Comparison of ENCODE assay signal across 8 mouse cellular contexts in genomic region chr9:109097831-109098230, GRCm38 (mm10). TPM values are rescaled to one million over a fixed set of nuclear protein-coding genes. Genes with fewer than 3 reads are reported as not detected.
DNase-seq lines count a peak whose midpoint lies in the region; ATAC-seq lines count a peak whose summit lies in the region.

No protein-coding gene starts in this region.

- peak overlapping the region; percentile 88 for H3K4me2 ChIP-seq in heart, embryonic 11.5 days
- peak overlapping the region; percentile 65 for H3K4me2 ChIP-seq in liver, embryonic 11.5 days

- peak overlapping the region; percentile 97 for H3K27ac ChIP-seq in heart, embryonic 11.5 days (ENCODE audit: low read depth, low read length)
- H3K27ac ChIP-seq in liver, embryonic 11.5 days (ENCODE audit: low read depth, low read length), result no peak overlapping the region

- H3K9me3 ChIP-seq in heart, embryonic 11.5 days (replicated peaks; ENCODE audit: control insufficient read depth, low read length), result no peaks in the 10 kb centered on the region
- H3K9me3 ChIP-seq in liver, embryonic 11.5 days (ENCODE audit: control insufficient read depth, low read length), result no peaks in the 10 kb centered on the region

- peaks cover 50% of the 10 kb centered on the region for H3K4me1 ChIP-seq in heart, embryonic 11.5 days (ENCODE audit: control insufficient read depth, insufficient read depth, low read length)
- peaks cover 21% of the 10 kb centered on the region for H3K4me1 ChIP-seq in liver, embryonic 11.5 days (replicated peaks; ENCODE audit: control insufficient read depth, insufficient read depth, low read length)

- H3K4me3 ChIP-seq in heart, embryonic 11.5 days (ENCODE audit: low read depth, low read length), result no peak overlapping the region
- H3K4me3 ChIP-seq in liver, embryonic 11.5 days (ENCODE audit: low read depth, low read length), result no peak overlapping the region

- ATAC-seq in heart, embryonic 11.5 days (replicated peaks; ENCODE audit: insufficient number of reproducible peaks, low FRiP score, low TSS enrichment), result no peak
- ATAC-seq in liver, embryonic 11.5 days (replicated peaks; ENCODE audit: low FRiP score), result no peak

- no peaks in the 10 kb centered on the region for H3K27me3 ChIP-seq in heart, embryonic 11.5 days (ENCODE audit: control insufficient read depth, insufficient read depth, low read length)
- H3K27me3 ChIP-seq in liver, embryonic 11.5 days (replicated peaks; ENCODE audit: control insufficient read depth, insufficient read depth, low read length), result peaks cover 35% of the 10 kb centered on the region

- peaks cover 8% of the 10 kb centered on the region for H3K36me3 ChIP-seq in heart, embryonic 11.5 days (ENCODE audit: control insufficient read depth, insufficient read depth, low read length)
- H3K36me3 ChIP-seq in liver, embryonic 11.5 days (ENCODE audit: control insufficient read depth, insufficient read depth, low read length), result no peaks in the 10 kb centered on the region; the same call in 1 of the 2 replicates

- DNase-seq in cerebellum, adult 11 months, result peak; percentile 34
- no peak for DNase-seq in cerebellum, adult 8-10 months
- peak; percentile 52 to 66 for DNase-seq in cerebellum, postnatal 14 days
- peak; percentile 61 for DNase-seq in kidney, postnatal 14 days
- no peak for DNase-seq in liver, embryonic 11.5 days (ENCODE audit: low spot score)
- peak; percentile 67 for DNase-seq in right cerebral cortex, postnatal 4 days
- DNase-seq in urinary bladder, adult 2 months (ENCODE audit: low spot score), result no peak

- H3K9ac ChIP-seq in heart, embryonic 11.5 days (ENCODE audit: low read depth, low read length), result peak overlapping the region; percentile 93
- no peak overlapping the region for H3K9ac ChIP-seq in liver, embryonic 11.5 days (ENCODE audit: low read depth, low read length)

- WGBS in heart, embryonic 11.5 days (ENCODE audit: insufficient replicate concordance), result 61% methylated on average over 5 of the region's 5 CpGs
- 66% methylated on average over 5 of the region's 5 CpGs for WGBS in liver, embryonic 11.5 days

RNA-seq across cellular contexts. Expression of gene Plxnb1, which starts 2.6 kb away (rescaled TPM):
- 5.5 and 6.8 TPM in 2 replicates for polyA plus RNA-seq in heart, embryonic 11.5 days (2014; fragmentation: Nextera tagmentation; extraction: Ambion mirVana)
- polyA plus RNA-seq in liver, embryonic 11.5 days (2014; fragmentation: Nextera tagmentation; extraction: Ambion mirVana), result 5.8 and 7.4 TPM in 2 replicates
- 19.9 and 26.2 TPM in 2 replicates for polyA plus RNA-seq in urinary bladder, adult 2 months (2012; rRNA removed)

RNA-seq across cellular contexts. Expression of gene Tma7, which starts 15.4 kb away (rescaled TPM):
- 776 and 790 TPM in 2 replicates for polyA plus RNA-seq in heart, embryonic 11.5 days (2014; fragmentation: Nextera tagmentation; extraction: Ambion mirVana)
- 716 and 742 TPM in 2 replicates for polyA plus RNA-seq in liver, embryonic 11.5 days (2014; fragmentation: Nextera tagmentation; extraction: Ambion mirVana)
- polyA plus RNA-seq in urinary bladder, adult 2 months (2012; rRNA removed), result 118 and 126 TPM in 2 replicates

RNA-seq across cellular contexts. Expression of gene Ccdc51, which starts 15.5 kb away (rescaled TPM):
- polyA plus RNA-seq in heart, embryonic 11.5 days (2014; fragmentation: Nextera tagmentation; extraction: Ambion mirVana), result 15.5 and 15.8 TPM in 2 replicates
- 21.9 TPM in 2 replicates for polyA plus RNA-seq in liver, embryonic 11.5 days (2014; fragmentation: Nextera tagmentation; extraction: Ambion mirVana)
- 10.9 and 14.0 TPM in 2 replicates for polyA plus RNA-seq in urinary bladder, adult 2 months (2012; rRNA removed)

RNA-seq across cellular contexts. Expression of gene Atrip, which starts 23.9 kb away (rescaled TPM):
- polyA plus RNA-seq in heart, embryonic 11.5 days (2014; fragmentation: Nextera tagmentation; extraction: Ambion mirVana), result 18.0 and 18.6 TPM in 2 replicates
- polyA plus RNA-seq in liver, embryonic 11.5 days (2014; fragmentation: Nextera tagmentation; extraction: Ambion mirVana), result 24.3 and 28.9 TPM in 2 replicates
- polyA plus RNA-seq in urinary bladder, adult 2 months (2012; rRNA removed), result 17.1 and 17.6 TPM in 2 replicates

RNA-seq across cellular contexts. Expression of gene Trex1, which starts 38.3 kb away (rescaled TPM):
- polyA plus RNA-seq in heart, embryonic 11.5 days (2014; fragmentation: Nextera tagmentation; extraction: Ambion mirVana), result 5.7 and 7.0 TPM in 2 replicates
- 8.9 and 9.7 TPM in 2 replicates for polyA plus RNA-seq in liver, embryonic 11.5 days (2014; fragmentation: Nextera tagmentation; extraction: Ambion mirVana)
- polyA plus RNA-seq in urinary bladder, adult 2 months (2012; rRNA removed), result 37.3 and 41.4 TPM in 2 replicates

Comparison
In these comparisons a context has a peak if more than half of its experiments do, and no peak if none do; other contexts are left out.
1. DNase-seq: peak in cerebellum, adult 11 months (single experiment), cerebellum, postnatal 14 days (2 of 2), kidney, postnatal 14 days (single experiment) and right cerebral cortex, postnatal 4 days (single experiment); none in cerebellum, adult 8-10 months (single experiment), liver, embryonic 11.5 days (single experiment) and urinary bladder, adult 2 months (single experiment).